Mouse (Mus musculus) lung, embryonic 15.5 days (tissue): ENCODE data around the gene Fance. TPM values are rescaled to one million over a fixed set of nuclear protein-coding genes. Genes with fewer than 3 reads are reported as not detected.

Experiments used
- ATAC-seq: fragments of 200-750 bp; cut with Nextera tagmentation; 2 replicates; pipeline ENCODE4 v1.8.0; 2017; ENCODE audit warnings: moderate number of reproducible peaks, borderline replicate concordance; ENCODE audit not compliant: low FRiP score, low TSS enrichment; ENCODE audit errors: extremely low read depth
- H3K27ac ChIP-seq: fragments of 300-500 bp; sonication (generic); 2 replicates; pipeline ENCODE4 v1.5.1; 2015; ENCODE audit warnings: moderate library complexity, mild to moderate bottlenecking, inconsistent platforms
- H3K27me3 ChIP-seq: fragments of 300-500 bp; sonication (generic); 2 replicates; pipeline ENCODE4 v1.6.1; 2015; ENCODE audit warnings: inconsistent platforms
- H3K36me3 ChIP-seq: fragments of 300-500 bp; sonication (generic); 2 replicates; pipeline ENCODE4 v1.6.1; 2015; ENCODE audit warnings: inconsistent platforms
- H3K4me1 ChIP-seq: fragments of 300-500 bp; sonication (generic); 2 replicates; pipeline ENCODE4 v1.6.1; 2015; ENCODE audit warnings: inconsistent platforms
- H3K4me2 ChIP-seq: fragments of 300-500 bp; sonication (generic); 2 replicates; pipeline ENCODE4 v1.6.1; 2015; ENCODE audit warnings: inconsistent platforms, mild to moderate bottlenecking, moderate library complexity
- H3K4me3 ChIP-seq: fragments of 300-500 bp; sonication (generic); 2 replicates; pipeline ENCODE4 v1.5.1; 2015; ENCODE audit warnings: mild to moderate bottlenecking, inconsistent platforms
- H3K9ac ChIP-seq: fragments of 300-500 bp; sonication (generic); 2 replicates; pipeline ENCODE4 v1.6.1; 2015; ENCODE audit warnings: inconsistent platforms
- H3K9me3 ChIP-seq: fragments of 300-500 bp; sonication (generic); 2 replicates; pipeline ENCODE4 v1.6.1; 2016; ENCODE audit warnings: inconsistent platforms
- WGBS: fragments of 180-500 bp; shearing (Covaris S2); methylation state at CpG from one replicate; pipeline ENCODE4 v1.1.7; 2015; 5-methylcytosine and 5-hydroxymethylcytosine counted together
- polyA plus RNA-seq: library from polyadenylated mRNA; unstranded; fragments of >200 nt; fragmentation: Nextera tagmentation; extraction: Ambion mirVana; gene quantifications from 2 replicates; pipeline ENCODE4 v1.2.1, GENCODE M21; 2015

The Fance gene
- polyA plus RNA-seq, 1 experiment from 2014 or later, result 32.8 TPM

- peaks cover 22% of the 10 kb centered on the region for H3K4me1 ChIP-seq
- no peak overlapping the region for H3K4me2 ChIP-seq
- H3K9me3 ChIP-seq, result no peaks in the 10 kb centered on the region
- H3K36me3 ChIP-seq, result no peaks in the 10 kb centered on the region
- no peak overlapping the region for H3K27ac ChIP-seq
- peaks cover 25% of the 10 kb centered on the region for H3K27me3 ChIP-seq
- WGBS, result 7% methylated on average over 13 of the region's 13 CpGs
- no peak overlapping the region for H3K4me3 ChIP-seq
- no peak overlapping the region for H3K9ac ChIP-seq
- ATAC-seq, result peak; percentile 33; the same call in 1 of the 2 replicates
These were observed 55.1 kb downstream of the Fance start for GRCm38 (mm10) chr17:28368449-28368848.

- Histone ChIP-seq H3K4me3 (no peak overlapping the region), H3K9me3 (no peaks in the 10 kb centered on the region), H3K27me3 (peaks cover 23% of the 10 kb centered on the region), H3K4me1 (peaks cover 16% of the 10 kb centered on the region), H3K36me3 (no peaks in the 10 kb centered on the region), H3K4me2 (no peak overlapping the region), H3K27ac (no peak overlapping the region; the same call in 1 of the 2 replicates), H3K9ac (no peak overlapping the region)
- WGBS, result 38% methylated on average over 5 of the region's 5 CpGs
- peak; percentile 60 for ATAC-seq
These were observed 55.7 kb downstream of the Fance start for GRCm38 (mm10) chr17:28369056-28369455.

GRCm38 (mm10) chr17:28371286-28371685 is 58.0 kb downstream of the Fance start:
- Histone ChIP-seq H3K4me1 (peaks cover 18% of the 10 kb centered on the region; the same call in 1 of the 2 replicates), H3K36me3 (no peaks in the 10 kb centered on the region), H3K27ac (no peak overlapping the region), H3K4me3 (no peak overlapping the region), H3K9ac (no peak overlapping the region), H3K27me3 (peaks cover 23% of the 10 kb centered on the region), H3K4me2 (no peak overlapping the region), H3K9me3 (no peaks in the 10 kb centered on the region)
- no peak for ATAC-seq
- WGBS, result 52% methylated on average over 2 of the region's 2 CpGs

GRCm38 (mm10) chr17:28371941-28372340 is 58.6 kb downstream of the Fance start:
- ATAC-seq, result no peak
- H3K9me3 ChIP-seq, result no peaks in the 10 kb centered on the region
- H3K4me2 ChIP-seq, result no peak overlapping the region
- no peaks in the 10 kb centered on the region for H3K36me3 ChIP-seq
- H3K27ac ChIP-seq, result no peak overlapping the region
- H3K4me3 ChIP-seq, result no peak overlapping the region
- peaks cover 23% of the 10 kb centered on the region for H3K27me3 ChIP-seq
- peaks cover 18% of the 10 kb centered on the region; the same call in 1 of the 2 replicates for H3K4me1 ChIP-seq
- 75% methylated on average over 1 of the region's 1 CpGs for WGBS
- no peak overlapping the region for H3K9ac ChIP-seq

- Histone ChIP-seq H3K4me2 (no peak overlapping the region), H3K9me3 (no peaks in the 10 kb centered on the region), H3K27ac (no peak overlapping the region), H3K4me1 (peaks cover 15% of the 10 kb centered on the region; the same call in 1 of the 2 replicates), H3K4me3 (no peak overlapping the region), H3K9ac (no peak overlapping the region), H3K27me3 (peaks cover 23% of the 10 kb centered on the region), H3K36me3 (no peaks in the 10 kb centered on the region)
- WGBS, result 18% methylated on average over 10 of the region's 10 CpGs
- ATAC-seq, result no peak
These were observed 60.5 kb downstream of the Fance start for GRCm38 (mm10) chr17:28373821-28374220.

- Histone ChIP-seq H3K9ac (no peak overlapping the region), H3K4me3 (no peak overlapping the region), H3K4me2 (no peak overlapping the region), H3K27ac (no peak overlapping the region), H3K9me3 (no peaks in the 10 kb centered on the region), H3K36me3 (no peaks in the 10 kb centered on the region), H3K4me1 (0 out of 2 replicates have a peak, but pooled peaks cover 10% of the 10 kb centered on the region), H3K27me3 (peaks cover 23% of the 10 kb centered on the region)
- WGBS, result 13% methylated on average over 16 of the region's 16 CpGs
- ATAC-seq, result no peak
These were observed 61.2 kb downstream of the Fance start for GRCm38 (mm10) chr17:28374494-28374893.

- H3K9ac ChIP-seq, result no peak overlapping the region
- WGBS, result 6% methylated on average over 17 of the region's 17 CpGs
- peak; percentile 36; the same call in 1 of the 2 replicates for ATAC-seq
These were observed 62.3 kb downstream of the Fance start for GRCm38 (mm10) chr17:28375592-28376061.

More at GRCm38 (mm10) chr17:28375592-28376061, 62.3 kb downstream of the Fance start:
- Histone ChIP-seq H3K4me2 (peak overlapping the region; percentile 16; the same call in 1 of the 2 replicates), H3K4me3 (no peak overlapping the region), H3K36me3 (no peaks in the 10 kb centered on the region), H3K27ac (no peak overlapping the region), H3K4me1 (0 out of 2 replicates have a peak, but pooled peaks cover 10% of the 10 kb centered on the region), H3K27me3 (peaks cover 23% of the 10 kb centered on the region), H3K9me3 (no peaks in the 10 kb centered on the region)

Other genes starting within 250 kb of the Fance start
- gene Tcp11, start 232.9 kb upstream of the Fance start, polyA plus RNA-seq, result 3.9 and 4.3 TPM in 2 replicates
- gene Scube3, start 171.4 kb upstream of the Fance start, polyA plus RNA-seq, result 1.7 and 1.8 TPM in 2 replicates
- 39.1 and 41.8 TPM in 2 replicates for gene Zfp523, start 136.4 kb upstream of the Fance start, polyA plus RNA-seq
- 4.5 and 7.8 TPM in 2 replicates for gene Def6, start 105.7 kb upstream of the Fance start, polyA plus RNA-seq
- gene Ppard, start 80.8 kb upstream of the Fance start, polyA plus RNA-seq, result 2.1 and 2.9 TPM in 2 replicates
- 606 and 658 TPM in 2 replicates for gene Rpl10a, start 15.0 kb downstream of the Fance start, polyA plus RNA-seq
- 10.9 and 11.5 TPM in 2 replicates for gene Tead3, start 37.3 kb downstream of the Fance start, polyA plus RNA-seq
- gene Tulp1, start 51.7 kb downstream of the Fance start, polyA plus RNA-seq, result 6.0 and 6.2 TPM in 2 replicates
- gene Fkbp5, start 204.0 kb downstream of the Fance start, polyA plus RNA-seq, result 30.7 and 35.1 TPM in 2 replicates
- gene Armc12, start 217.3 kb downstream of the Fance start, polyA plus RNA-seq, result not detected in 2 replicates
- gene Clpsl2, start 235.9 kb downstream of the Fance start, polyA plus RNA-seq, result not detected in 2 replicates
- 0.34 and 9.2 TPM in 2 replicates for gene Clps, start 247.2 kb downstream of the Fance start, polyA plus RNA-seq